Mouse (Mus musculus) olfactory bulb, adult 2 months (tissue): ENCODE data around the gene Hic2.

Experiments used
- CTCF ChIP-seq: fragments of 200-500 bp; IDR thresholded peaks from 2 replicates; pipeline ENCODE4 v1.5.1; 2012; ENCODE audit warnings: low read depth, mild to moderate bottlenecking, low read length, moderate library complexity; ENCODE audit not compliant: insufficient read depth
- POLR2A ChIP-seq: fragments of 200-500 bp; IDR thresholded peaks from 2 replicates; pipeline ENCODE4 v1.6.1; 2012; ENCODE audit warnings: mild to moderate bottlenecking, low read depth, low read length, moderate library complexity; ENCODE audit not compliant: insufficient read depth

DNA sequence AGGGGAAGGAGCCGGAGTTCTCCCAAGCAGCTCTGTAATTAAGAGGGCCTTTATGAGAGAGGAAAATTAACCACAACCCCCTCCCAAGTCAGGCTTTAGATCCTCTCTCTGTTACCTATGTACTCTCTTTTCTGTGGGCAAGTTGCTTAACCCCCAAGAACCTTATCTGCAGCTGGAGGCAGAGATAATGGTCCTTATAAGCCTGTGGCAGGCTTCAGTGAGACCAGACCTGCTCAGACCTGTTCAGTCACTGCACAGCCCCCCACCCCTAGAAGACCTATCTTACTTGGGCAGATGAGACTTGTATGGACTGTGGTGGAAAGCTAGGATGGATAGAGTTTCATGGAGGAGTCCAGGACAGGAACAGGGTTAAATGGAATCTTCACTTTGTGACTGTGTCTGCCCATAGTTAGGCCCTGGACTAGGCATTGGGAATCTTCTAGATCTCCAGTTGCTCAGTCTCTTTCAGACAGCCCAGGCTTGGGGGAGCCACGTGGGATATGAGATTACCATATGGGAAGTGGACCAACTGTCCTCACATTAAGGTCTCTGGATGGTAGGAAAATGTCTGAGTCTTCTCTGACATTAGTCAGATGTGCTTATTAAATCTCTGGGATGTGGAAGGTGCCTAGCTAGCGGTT lies 18.8 kb downstream of the Hic2 start:
- TF ChIP-seq POLR2A (no peak), CTCF (no peak)
